Mouse (Mus musculus) ES-Bruce4 (cell line): Measurements from ENCODE around the gene Osbpl6.

Source experiments
- CTCF ChIP-seq: IDR thresholded peaks from one replicate; pipeline ENCODE4 v1.8.1; 2011; ENCODE audit warnings: low read depth, low read length
- POLR2A ChIP-seq: IDR thresholded peaks from one replicate; pipeline ENCODE4 v1.8.1; 2011; ENCODE audit warnings: low read length; ENCODE audit not compliant: insufficient read depth

DNA sequence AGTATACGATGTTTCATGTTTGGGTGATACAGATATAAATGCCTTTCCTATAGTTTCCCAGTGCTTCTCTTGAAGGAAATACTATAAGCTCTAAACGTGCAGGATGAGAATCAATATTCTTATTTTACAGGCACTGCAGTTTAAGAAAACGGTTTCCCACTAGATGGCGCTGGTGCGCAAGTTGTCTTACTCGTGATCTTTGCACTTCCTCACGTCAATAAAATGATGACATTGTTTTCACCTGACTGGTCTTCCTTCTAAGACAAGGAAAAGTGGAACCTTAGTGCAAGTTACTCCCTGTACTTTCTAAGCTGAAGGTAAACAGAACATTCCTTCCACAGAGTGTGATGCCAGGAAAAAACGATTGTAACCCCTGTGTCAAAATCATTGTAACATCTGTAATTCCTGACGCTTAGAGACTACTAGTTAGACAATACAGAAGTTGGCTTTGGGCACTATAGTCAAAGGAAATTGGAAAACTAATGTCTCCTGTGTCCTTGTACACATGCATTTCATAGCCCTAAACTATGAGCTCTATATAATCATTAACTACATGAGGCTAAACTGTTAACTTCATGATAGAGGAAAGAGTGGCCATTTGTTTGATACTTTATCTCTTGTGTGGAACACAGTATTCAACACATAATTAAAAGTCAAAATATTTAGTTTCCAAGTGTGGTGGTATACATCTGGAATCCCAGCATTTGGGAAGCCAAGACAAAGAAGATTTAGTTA is 39.0 kb upstream of the Osbpl6 start:
- TF ChIP-seq CTCF (peak; percentile 25), POLR2A (no peak)
